Mouse (Mus musculus): ENCODE data around the gene Supv3l1.

- TF ChIP-seq EP300 (IDR thresholded peaks at IDR 0.05; ENCODE audit: low read depth), result no peak
- TF ChIP-seq CTCF (IDR thresholded peaks at IDR 0.05; ENCODE audit: low read depth), result no peak
Measured at GRCm38 (mm10) chr10:62412906-62413605, 36.5 kb downstream of the Supv3l1 start.

Measured in liver, embryonic 14.5 days (tissue).